Mouse (Mus musculus): ENCODE measurements around the gene Sec16b. TPM values are rescaled to one million over a fixed set of nuclear protein-coding genes. Genes with fewer than 3 reads are reported as not detected.

The Sec16b gene
- total and polyA plus RNA-seq, 3 experiments = 0.11 to 2.8 TPM; not detected in 1

DNA sequence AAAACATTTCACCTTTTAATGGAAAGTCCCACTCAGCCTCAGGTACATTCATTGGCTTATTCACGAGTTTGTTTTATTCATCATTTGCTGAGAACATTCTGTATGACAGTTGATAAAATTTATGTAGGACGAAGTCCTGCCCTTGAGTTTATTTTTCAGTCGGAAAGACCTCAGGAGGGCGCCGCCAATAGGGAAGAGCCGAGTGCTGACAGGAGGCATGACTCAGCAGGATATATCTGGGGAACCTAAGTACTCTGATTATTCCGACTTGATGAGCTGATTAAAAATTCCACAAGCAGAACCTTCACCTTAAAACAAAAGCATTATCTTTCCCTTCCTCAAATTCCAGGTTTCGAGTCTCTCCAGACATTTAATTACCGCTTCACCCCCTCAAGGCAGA, 26.4 kb upstream of the Sec16b start:
- no peaks in the 10 kb centered on the region for H3K36me3 ChIP-seq (replicated peaks)
- ATAC-seq (ENCODE audit: extremely low read depth, insufficient number of reproducible peaks, low FRiP score, poor library complexity, severe bottlenecking) = no peak
- H3K4me1 ChIP-seq (ENCODE audit: insufficient read depth, low read depth, low read length) = peaks cover 32% of the 10 kb centered on the region
- peaks cover 6% of the 10 kb centered on the region for H3K9me3 ChIP-seq (replicated peaks)
- DNase-seq (ENCODE audit: low spot score) = no peak
- no peaks in the 10 kb centered on the region for H3K27me3 ChIP-seq (ENCODE audit: insufficient read depth, low read length)
- TF ChIP-seq TAL1 (conservative IDR thresholded peaks at IDR 0.05; ENCODE audit: low read depth, low read length) (no peak), CTCF (IDR thresholded peaks at IDR 0.05; ENCODE audit: low read depth, low read length) (no peak), POLR2AphosphoS5 (IDR thresholded peaks at IDR 0.05; ENCODE audit: insufficient replicate concordance, low read depth, low read length) (no peak), GATA2 (IDR thresholded peaks at IDR 0.05; ENCODE audit: borderline replicate concordance, low read depth, low read length) (no peak), GATA1 (IDR thresholded peaks at IDR 0.05; ENCODE audit: borderline replicate concordance, low read length) (no peak)
- H3K4me3 ChIP-seq (ENCODE audit: low read depth, low read length) = no peak overlapping the region; the same call in 1 of the 2 replicates

DNA sequence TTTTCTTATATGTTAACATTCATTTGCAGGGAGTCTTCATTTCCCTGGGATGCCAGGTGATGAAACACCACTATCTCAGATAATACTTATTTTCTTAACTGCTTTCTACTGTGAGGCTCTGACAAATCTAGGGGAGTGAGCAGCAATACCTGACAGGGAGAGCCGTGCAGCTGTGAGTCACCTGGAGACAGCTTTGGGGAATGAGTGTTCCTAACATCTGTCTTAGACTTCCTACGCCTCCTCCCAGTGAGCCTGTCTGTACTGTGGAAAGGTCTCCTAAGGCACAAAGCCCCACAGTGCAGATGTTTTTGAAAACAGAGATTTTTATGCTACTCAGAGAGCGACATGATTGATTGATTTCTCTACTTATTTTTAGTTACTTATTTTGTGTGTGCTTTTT, 25.6 kb upstream of the Sec16b start:
- ATAC-seq (ENCODE audit: extremely low read depth, insufficient number of reproducible peaks, low FRiP score, poor library complexity, severe bottlenecking) (no peak), DNase-seq (ENCODE audit: low spot score) (no peak)
- Histone ChIP-seq H3K9me3 (replicated peaks) (peaks cover 6% of the 10 kb centered on the region), H3K4me1 (ENCODE audit: insufficient read depth, low read depth, low read length) (peaks cover 31% of the 10 kb centered on the region), H3K27me3 (ENCODE audit: insufficient read depth, low read length) (no peaks in the 10 kb centered on the region), H3K4me3 (ENCODE audit: low read depth, low read length) (no peak overlapping the region), H3K36me3 (replicated peaks) (no peaks in the 10 kb centered on the region)
- no peak for TF ChIP-seq GATA2 (IDR thresholded peaks at IDR 0.05; ENCODE audit: borderline replicate concordance, low read depth, low read length)
- no peak for TF ChIP-seq GATA1 (IDR thresholded peaks at IDR 0.05; ENCODE audit: borderline replicate concordance, low read length)
- no peak for TF ChIP-seq TAL1 (conservative IDR thresholded peaks at IDR 0.05; ENCODE audit: low read depth, low read length)
- no peak for TF ChIP-seq POLR2AphosphoS5 (IDR thresholded peaks at IDR 0.05; ENCODE audit: insufficient replicate concordance, low read depth, low read length)
- TF ChIP-seq CTCF (IDR thresholded peaks at IDR 0.05; ENCODE audit: low read depth, low read length) = no peak

DNA sequence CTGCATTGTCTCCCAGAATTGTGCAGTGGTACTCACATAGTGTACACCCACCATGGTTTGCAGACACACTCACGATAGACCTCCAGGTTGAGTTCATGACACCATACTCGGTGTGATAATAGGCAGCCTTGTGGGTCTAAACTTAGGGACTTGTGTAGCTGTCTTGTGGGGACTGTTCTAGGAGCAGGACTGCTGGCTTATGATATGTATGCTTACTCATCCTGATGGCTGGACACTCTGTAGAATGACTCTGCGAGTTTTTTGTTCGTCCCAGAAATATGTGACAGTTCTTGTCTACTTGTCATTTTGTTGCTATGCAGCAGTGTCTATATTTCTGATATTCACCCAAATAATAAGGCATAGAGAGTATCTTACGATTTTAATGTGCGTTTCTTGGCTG, 24.9 kb upstream of the Sec16b start:
- Histone ChIP-seq H3K9me3 (replicated peaks) (peaks cover 8% of the 10 kb centered on the region), H3K4me3 (ENCODE audit: low read depth, low read length) (no peak overlapping the region; the same call in 1 of the 2 replicates), H3K36me3 (replicated peaks) (no peaks in the 10 kb centered on the region), H3K4me1 (ENCODE audit: insufficient read depth, low read depth, low read length) (peaks cover 34% of the 10 kb centered on the region), H3K27me3 (ENCODE audit: insufficient read depth, low read length) (no peaks in the 10 kb centered on the region)
- TF ChIP-seq POLR2AphosphoS5 (IDR thresholded peaks at IDR 0.05; ENCODE audit: insufficient replicate concordance, low read depth, low read length) = no peak
- ATAC-seq (ENCODE audit: extremely low read depth, insufficient number of reproducible peaks, low FRiP score, poor library complexity, severe bottlenecking) (peak; percentile 69), DNase-seq (ENCODE audit: low spot score) (no peak)

DNA sequence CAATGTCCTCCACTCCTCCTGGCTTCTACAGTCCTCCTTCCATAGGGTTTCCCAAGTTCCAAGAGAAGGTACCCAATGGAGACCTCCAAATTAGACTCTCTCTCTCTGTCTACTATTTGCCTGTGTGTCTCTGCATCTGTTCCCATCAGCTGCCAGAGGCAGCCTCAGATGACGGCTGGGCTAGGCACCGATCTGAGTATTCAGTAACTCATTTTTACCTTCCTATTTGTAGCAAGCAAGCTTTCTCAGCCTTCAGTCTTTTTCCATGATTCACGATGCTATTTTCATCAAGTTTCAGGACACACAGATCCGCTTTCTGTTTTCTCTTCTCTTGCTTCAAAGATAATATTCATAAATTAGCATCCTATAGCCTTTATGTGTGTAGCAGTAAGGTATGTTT, 22.4 kb upstream of the Sec16b start:
- H3K36me3 ChIP-seq (replicated peaks) = no peaks in the 10 kb centered on the region
- no peak for TF ChIP-seq GATA1 (IDR thresholded peaks at IDR 0.05; ENCODE audit: borderline replicate concordance, low read length)
- TF ChIP-seq CTCF (IDR thresholded peaks at IDR 0.05; ENCODE audit: low read depth, low read length) = no peak
- TF ChIP-seq TAL1 (conservative IDR thresholded peaks at IDR 0.05; ENCODE audit: low read depth, low read length) = no peak
- no peak for TF ChIP-seq GATA2 (IDR thresholded peaks at IDR 0.05; ENCODE audit: borderline replicate concordance, low read depth, low read length)
- peaks cover 34% of the 10 kb centered on the region for H3K4me1 ChIP-seq (ENCODE audit: insufficient read depth, low read depth, low read length)
- 0 out of 2 replicates have a peak, but pooled peaks cover 4% of the 10 kb centered on the region for H3K9me3 ChIP-seq (replicated peaks)
- no peaks in the 10 kb centered on the region for H3K27me3 ChIP-seq (ENCODE audit: insufficient read depth, low read length)
- no peak for ATAC-seq (ENCODE audit: extremely low read depth, insufficient number of reproducible peaks, low FRiP score, poor library complexity, severe bottlenecking)
- no peak overlapping the region for H3K4me3 ChIP-seq (ENCODE audit: low read depth, low read length)
- no peak for DNase-seq (ENCODE audit: low spot score)

DNA sequence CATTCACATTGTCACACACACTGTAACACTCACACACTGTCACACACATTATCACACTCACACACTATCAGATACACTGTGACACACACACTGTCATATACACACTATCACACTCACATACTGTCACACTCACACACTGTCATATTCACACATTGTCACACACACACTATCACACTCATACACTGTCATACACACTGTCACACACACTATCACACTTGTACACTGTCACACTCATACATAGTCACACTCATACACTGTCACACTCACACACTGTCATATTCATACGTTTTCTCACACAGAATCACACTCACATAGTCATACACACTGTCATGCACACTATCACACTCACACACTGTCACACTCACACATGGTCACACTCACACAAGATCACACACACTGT, 5.9 kb upstream of the Sec16b start:
- TF ChIP-seq POLR2AphosphoS5 (IDR thresholded peaks at IDR 0.05; ENCODE audit: insufficient replicate concordance, low read depth, low read length) (no peak), TAL1 (conservative IDR thresholded peaks at IDR 0.05; ENCODE audit: low read depth, low read length) (no peak), GATA1 (IDR thresholded peaks at IDR 0.05; ENCODE audit: borderline replicate concordance, low read length) (no peak), GATA2 (IDR thresholded peaks at IDR 0.05; ENCODE audit: borderline replicate concordance, low read depth, low read length) (no peak), CTCF (IDR thresholded peaks at IDR 0.05; ENCODE audit: low read depth, low read length) (no peak)
- no peak; the same call in 1 of the 2 replicates for ATAC-seq (ENCODE audit: extremely low read depth, insufficient number of reproducible peaks, low FRiP score, poor library complexity, severe bottlenecking)
- no peak for DNase-seq (ENCODE audit: low spot score)
- Histone ChIP-seq H3K4me1 (ENCODE audit: insufficient read depth, low read depth, low read length) (no peaks in the 10 kb centered on the region; the same call in none of the 2 replicates), H3K36me3 (replicated peaks) (no peaks in the 10 kb centered on the region), H3K9me3 (replicated peaks) (peaks cover 29% of the 10 kb centered on the region), H3K4me3 (ENCODE audit: low read depth, low read length) (peak overlapping the region; percentile 1; the same call in 1 of the 2 replicates), H3K27me3 (ENCODE audit: insufficient read depth, low read length) (no peaks in the 10 kb centered on the region)

DNA sequence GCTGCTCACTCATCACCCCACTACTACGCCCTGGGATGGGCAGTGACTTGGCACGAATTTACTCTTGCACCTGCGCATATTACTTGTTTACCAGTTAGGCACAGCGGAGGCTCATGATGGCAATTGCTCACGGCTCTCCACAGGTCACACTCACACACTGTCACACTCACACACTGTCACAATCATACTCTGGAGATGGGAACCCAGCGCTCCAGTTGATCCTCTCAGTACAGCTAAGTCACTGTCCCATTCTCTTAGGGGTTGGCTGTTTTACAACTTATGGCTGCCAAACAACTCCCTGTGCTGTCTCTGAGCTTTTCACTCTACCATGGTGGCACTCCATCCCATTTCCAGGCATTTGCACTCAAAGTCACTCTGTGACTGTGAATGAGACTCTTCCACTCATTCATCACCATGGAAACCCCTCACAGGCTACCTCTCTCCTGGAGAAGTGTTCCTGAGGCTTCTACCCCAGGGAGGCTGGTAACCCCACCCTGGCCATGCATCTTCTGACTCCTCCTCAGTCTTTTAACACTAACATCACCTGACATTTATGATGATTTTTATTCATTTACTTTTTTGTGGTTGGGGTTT, 5.1 kb upstream of the Sec16b start:
- Histone ChIP-seq H3K27me3 (ENCODE audit: insufficient read depth, low read length) (no peaks in the 10 kb centered on the region), H3K36me3 (replicated peaks) (no peaks in the 10 kb centered on the region), H3K4me3 (ENCODE audit: low read depth, low read length) (no peak overlapping the region), H3K4me1 (ENCODE audit: insufficient read depth, low read depth, low read length) (no peaks in the 10 kb centered on the region; the same call in none of the 2 replicates), H3K9me3 (replicated peaks) (peaks cover 25% of the 10 kb centered on the region)
- ATAC-seq (ENCODE audit: extremely low read depth, insufficient number of reproducible peaks, low FRiP score, poor library complexity, severe bottlenecking) = no peak
- no peak for DNase-seq (ENCODE audit: low spot score)
- TF ChIP-seq CTCF (IDR thresholded peaks at IDR 0.05; ENCODE audit: low read depth, low read length) (no peak), GATA1 (IDR thresholded peaks at IDR 0.05; ENCODE audit: borderline replicate concordance, low read length) (no peak), POLR2AphosphoS5 (IDR thresholded peaks at IDR 0.05; ENCODE audit: insufficient replicate concordance, low read depth, low read length) (no peak), GATA2 (IDR thresholded peaks at IDR 0.05; ENCODE audit: borderline replicate concordance, low read depth, low read length) (no peak), TAL1 (conservative IDR thresholded peaks at IDR 0.05; ENCODE audit: low read depth, low read length) (no peak)

Data from G1E (cell line).